Mouse (Mus musculus): ENCODE data around the gene Lrrc8a. TPM values are rescaled to one million over a fixed set of nuclear protein-coding genes. Genes with fewer than 3 reads are reported as not detected.

Lrrc8a gene
- total RNA-seq, 1 experiment, result 26.6 TPM

DNA sequence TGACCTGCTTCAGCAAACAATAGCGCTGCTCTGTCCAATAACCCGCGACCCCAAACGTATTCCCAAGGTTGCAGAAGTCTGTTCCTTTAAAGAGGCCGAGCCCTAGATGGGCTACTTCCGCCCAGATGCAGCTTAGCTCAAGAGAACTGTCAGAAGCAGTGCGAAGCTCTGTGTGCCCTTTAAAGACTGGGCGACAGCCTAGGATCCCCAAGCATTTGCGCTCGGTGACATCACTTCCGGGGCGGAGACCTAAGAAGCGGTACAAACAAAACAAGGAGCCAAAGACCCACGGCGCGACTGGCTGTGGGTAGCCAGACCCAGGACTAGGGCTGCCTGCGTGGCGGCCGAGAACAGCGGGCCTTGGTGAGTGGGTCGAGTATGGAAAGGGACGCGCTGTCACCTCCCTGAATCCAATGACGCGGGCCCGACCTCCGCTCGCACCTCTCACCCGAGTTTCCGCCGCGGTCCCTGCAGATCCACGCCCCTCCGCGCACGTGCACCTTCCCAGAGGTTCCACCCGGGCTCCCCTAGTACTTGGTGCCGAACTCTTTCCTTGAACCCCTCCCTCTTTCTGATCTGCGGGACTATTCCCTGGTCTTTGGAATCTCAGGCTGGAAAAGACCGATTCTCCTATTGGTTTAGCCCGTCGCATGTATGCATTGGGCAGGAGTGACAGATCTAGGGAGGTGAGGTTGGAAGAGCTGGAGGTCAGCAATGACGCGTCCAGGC, 31.7 kb upstream of the Lrrc8a start, which contains the start of gene Kyat1:
TSS of gene Kyat1 (minus strand) at position 219 of the 729 bp plus-strand sequence.
- Histone ChIP-seq H3K4me3 (ENCODE audit: insufficient read depth in 1 of 2, low read depth in 1 of 2, low read length in 2 of 2, poor library complexity in 1 of 2, severe bottlenecking in 1 of 2) (peak within 1 kb of the TSS; percentile 80 to 96), H3K36me3 (ENCODE audit: control insufficient read depth, insufficient read depth, low read length, poor library complexity, severe bottlenecking) (no peaks in the 10 kb centered on the region), H3K4me1 (ENCODE audit: control insufficient read depth in 2 of 2, insufficient read depth in 2 of 2, low read length in 2 of 2, poor library complexity in 1 of 2) (peaks cover 4 to 10% of the 10 kb centered on the region in 2 experiments; a peak in 2 of 4 replicates), H3K9ac (ENCODE audit: insufficient read depth, low read depth, low read length, poor library complexity, severe bottlenecking) (peak within 1 kb of the TSS; percentile 78), H3K27ac (ENCODE audit: insufficient read depth, low read depth, low read length, poor library complexity, severe bottlenecking) (no peak within 1 kb of the TSS), H3K9me3 (ENCODE audit: control insufficient read depth, insufficient read depth, low read depth, low read length) (no peaks in the 10 kb centered on the region)
- DNase-seq (ENCODE audit: low read depth, low spot score), result peak; percentile 89
- in situ Hi-C loops (cut with MboI; ENCODE audit: low sequenced_read_pairs in 2 of 2, unreplicated experiment in 2 of 2), result no loop called here
- TF ChIP-seq HCFC1 (IDR thresholded peaks at IDR 0.05; ENCODE audit: borderline replicate concordance, insufficient read depth, low read length) (peak; percentile 9; the same call in 1 of the 2 replicates), CHD2 (IDR thresholded peaks at IDR 0.05; ENCODE audit: low read depth, low read length) (no peak)

DNA sequence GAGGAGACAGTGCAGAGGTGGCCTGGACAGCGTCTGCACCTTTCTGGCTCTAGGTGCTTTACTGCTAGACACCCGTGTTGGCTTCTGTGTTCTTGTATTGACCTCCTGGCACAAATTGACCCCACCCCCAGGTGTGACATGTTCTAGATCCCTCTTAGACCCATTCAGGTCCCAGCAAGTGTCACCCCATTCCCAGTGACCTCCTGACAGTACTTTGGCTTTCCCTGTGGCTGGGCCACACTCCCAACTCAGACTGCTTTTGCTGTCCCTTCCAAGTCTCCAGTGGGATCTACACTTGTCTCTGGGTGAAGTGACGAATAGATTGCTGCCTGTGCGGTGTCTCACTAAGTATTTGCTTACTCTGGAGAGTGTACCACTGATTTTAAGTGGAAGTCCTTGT, 30.1 kb upstream of the Lrrc8a start:
- in situ Hi-C loops (cut with MboI; ENCODE audit: low sequenced_read_pairs in 2 of 2, unreplicated experiment in 2 of 2), result no loop called here
- DNase-seq (ENCODE audit: low read depth, low spot score), result no peak
- H3K9me3 ChIP-seq (ENCODE audit: control insufficient read depth, insufficient read depth, low read depth, low read length), result no peaks in the 10 kb centered on the region
- no peak overlapping the region for H3K9ac ChIP-seq (ENCODE audit: insufficient read depth, low read depth, low read length, poor library complexity, severe bottlenecking)
- H3K4me1 ChIP-seq (ENCODE audit: control insufficient read depth in 2 of 2, insufficient read depth in 2 of 2, low read length in 2 of 2, poor library complexity in 1 of 2), result peaks cover 4 to 14% of the 10 kb centered on the region in 2 experiments; a peak in 2 of 4 replicates
- no peak overlapping the region for H3K27ac ChIP-seq (ENCODE audit: insufficient read depth, low read depth, low read length, poor library complexity, severe bottlenecking)
- H3K36me3 ChIP-seq (ENCODE audit: control insufficient read depth, insufficient read depth, low read length, poor library complexity, severe bottlenecking), result no peaks in the 10 kb centered on the region
- no peak overlapping the region for H3K4me3 ChIP-seq (ENCODE audit: insufficient read depth in 1 of 2, low read depth in 1 of 2, low read length in 2 of 2, poor library complexity in 1 of 2, severe bottlenecking in 1 of 2)
- TF ChIP-seq ZNF384 (IDR thresholded peaks at IDR 0.05; ENCODE audit: low read depth, low read length) (no peak), ZC3H11A (IDR thresholded peaks at IDR 0.05; ENCODE audit: borderline replicate concordance, low read depth, low read length) (no peak), CHD2 (IDR thresholded peaks at IDR 0.05; ENCODE audit: low read depth, low read length) (no peak), HCFC1 (IDR thresholded peaks at IDR 0.05; ENCODE audit: borderline replicate concordance, insufficient read depth, low read length) (no peak), MAFK (IDR thresholded peaks at IDR 0.05; ENCODE audit: insufficient read depth, low read depth, low read length) (no peak)

DNA sequence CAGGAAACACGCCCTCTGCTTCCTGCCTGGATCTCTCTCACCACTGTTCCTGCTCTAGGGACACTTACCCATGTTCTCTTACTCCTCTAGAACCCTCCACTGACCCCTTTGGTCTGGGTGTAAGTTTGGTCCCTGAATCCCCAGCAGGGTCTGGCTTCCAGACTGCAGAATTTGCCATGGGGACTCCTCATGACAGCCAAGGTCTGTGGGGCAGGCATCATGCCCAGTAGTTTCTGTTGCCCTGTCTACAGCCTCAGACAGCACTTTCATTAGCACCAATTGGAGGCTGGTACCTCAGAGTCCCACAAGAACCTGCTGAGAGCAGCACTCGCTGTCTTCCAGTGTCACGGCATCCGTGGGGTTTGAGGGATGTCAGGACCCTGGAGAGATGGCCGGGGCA, 29.6 kb upstream of the Lrrc8a start:
- Histone ChIP-seq H3K4me3 (ENCODE audit: insufficient read depth in 1 of 2, low read depth in 1 of 2, low read length in 2 of 2, poor library complexity in 1 of 2, severe bottlenecking in 1 of 2) (no peak overlapping the region), H3K36me3 (ENCODE audit: control insufficient read depth, insufficient read depth, low read length, poor library complexity, severe bottlenecking) (no peaks in the 10 kb centered on the region), H3K27ac (ENCODE audit: insufficient read depth, low read depth, low read length, poor library complexity, severe bottlenecking) (no peak overlapping the region), H3K9me3 (ENCODE audit: control insufficient read depth, insufficient read depth, low read depth, low read length) (no peaks in the 10 kb centered on the region), H3K4me1 (ENCODE audit: control insufficient read depth in 2 of 2, insufficient read depth in 2 of 2, low read length in 2 of 2, poor library complexity in 1 of 2) (peaks cover 4 to 14% of the 10 kb centered on the region in 2 experiments; a peak in 2 of 4 replicates), H3K9ac (ENCODE audit: insufficient read depth, low read depth, low read length, poor library complexity, severe bottlenecking) (no peak overlapping the region)
- in situ Hi-C loops (cut with MboI; ENCODE audit: low sequenced_read_pairs in 2 of 2, unreplicated experiment in 2 of 2), result no loop called here
- no peak for DNase-seq (ENCODE audit: low read depth, low spot score)
- TF ChIP-seq MAFK (IDR thresholded peaks at IDR 0.05; ENCODE audit: insufficient read depth, low read depth, low read length), result no peak
- no peak for TF ChIP-seq HCFC1 (IDR thresholded peaks at IDR 0.05; ENCODE audit: borderline replicate concordance, insufficient read depth, low read length)
- no peak for TF ChIP-seq ZC3H11A (IDR thresholded peaks at IDR 0.05; ENCODE audit: borderline replicate concordance, low read depth, low read length)
- no peak for TF ChIP-seq CHD2 (IDR thresholded peaks at IDR 0.05; ENCODE audit: low read depth, low read length)

DNA sequence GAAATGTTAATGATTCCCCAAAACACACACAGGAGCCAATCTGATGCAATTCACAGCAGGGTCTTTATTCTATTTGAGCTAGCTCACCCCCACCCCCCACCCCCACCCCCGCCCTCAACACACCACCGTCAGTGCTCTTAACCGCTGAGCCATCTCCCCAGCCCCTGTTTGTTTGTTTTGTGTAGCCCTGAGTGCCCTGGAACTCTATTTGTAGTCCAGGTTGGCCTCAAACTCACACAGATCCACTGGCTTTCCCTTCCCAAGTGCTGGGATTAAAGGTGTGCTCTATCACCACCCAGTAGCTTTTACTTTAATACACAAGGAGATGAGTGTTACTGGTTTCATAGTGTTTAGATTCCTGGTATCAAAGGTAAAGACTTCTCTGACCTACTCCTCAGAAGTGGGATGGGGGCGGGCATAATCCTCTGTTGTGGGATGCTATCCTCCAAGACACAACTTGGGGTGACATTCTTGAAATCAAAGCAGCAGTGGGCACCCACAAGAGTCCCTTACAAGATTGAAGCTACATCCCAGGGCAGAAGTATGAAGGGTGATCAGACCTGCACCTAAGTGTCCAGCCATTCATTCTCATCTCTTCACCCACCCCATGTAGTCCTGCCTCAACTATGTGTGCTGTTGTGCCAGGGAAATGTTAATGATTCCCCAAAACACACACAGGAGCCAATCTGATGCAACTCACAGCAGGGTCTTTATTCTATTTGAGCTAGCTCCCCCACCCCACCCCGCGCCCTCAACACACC, 25.9 kb upstream of the Lrrc8a start:
- in situ Hi-C loops (cut with MboI; ENCODE audit: low sequenced_read_pairs in 2 of 2, unreplicated experiment in 2 of 2), result no loop called here

More for the DNA sequence above, 25.9 kb upstream of the Lrrc8a start:
- no peak overlapping the region for H3K27ac ChIP-seq (ENCODE audit: insufficient read depth, low read depth, low read length, poor library complexity, severe bottlenecking)
- H3K4me1 ChIP-seq (ENCODE audit: control insufficient read depth in 2 of 2, insufficient read depth in 2 of 2, low read length in 2 of 2, poor library complexity in 1 of 2), result peaks cover 2 to 9% of the 10 kb centered on the region in 2 experiments; a peak in 1 of 4 replicates
- DNase-seq (ENCODE audit: low read depth, low spot score), result no peak
- TF ChIP-seq CHD2 (IDR thresholded peaks at IDR 0.05; ENCODE audit: low read depth, low read length) (no peak), ZNF384 (IDR thresholded peaks at IDR 0.05; ENCODE audit: low read depth, low read length) (no peak), ZC3H11A (IDR thresholded peaks at IDR 0.05; ENCODE audit: borderline replicate concordance, low read depth, low read length) (no peak), HCFC1 (IDR thresholded peaks at IDR 0.05; ENCODE audit: borderline replicate concordance, insufficient read depth, low read length) (no peak), MAFK (IDR thresholded peaks at IDR 0.05; ENCODE audit: insufficient read depth, low read depth, low read length) (no peak)
- H3K9ac ChIP-seq (ENCODE audit: insufficient read depth, low read depth, low read length, poor library complexity, severe bottlenecking), result no peak overlapping the region
- H3K4me3 ChIP-seq (ENCODE audit: insufficient read depth in 1 of 2, low read depth in 1 of 2, low read length in 2 of 2, poor library complexity in 1 of 2, severe bottlenecking in 1 of 2), result no peak overlapping the region
- H3K36me3 ChIP-seq (ENCODE audit: control insufficient read depth, insufficient read depth, low read length, poor library complexity, severe bottlenecking), result no peaks in the 10 kb centered on the region
- no peaks in the 10 kb centered on the region; the same call in 1 of the 2 replicates for H3K9me3 ChIP-seq (ENCODE audit: control insufficient read depth, insufficient read depth, low read depth, low read length)

Measured in ES-E14 (cell line).